Mouse (Mus musculus): ENCODE measurements at regions not wholly inside any gene's neighbourhood (a gene's known extent, or its start where the extent isn't known, plus 50 kb on each side); places are given as distances from the start of the nearest gene placed in this dataset.

DNA sequence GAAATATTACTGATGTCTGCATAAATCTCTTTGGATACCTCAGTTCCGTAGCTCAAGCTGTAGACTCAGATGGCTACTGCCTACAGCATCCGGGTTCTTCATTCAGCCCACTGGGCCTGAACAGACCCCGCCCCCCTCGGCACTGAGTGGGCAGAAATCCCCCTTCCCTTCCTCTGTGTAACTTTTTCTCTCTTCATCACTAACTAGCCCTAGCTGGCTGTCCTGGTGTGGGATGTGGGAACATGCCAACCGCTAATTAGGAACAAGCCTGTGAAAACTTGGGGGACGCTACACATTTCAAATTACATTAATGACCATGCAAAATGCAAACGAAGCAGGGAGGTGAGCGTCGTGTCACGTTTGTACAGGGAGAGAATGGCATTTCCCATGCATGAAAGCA, 147.5 kb downstream of the Sp3 start:
- TF ChIP-seq EP300 (IDR thresholded peaks at IDR 0.05; ENCODE audit: insufficient read depth, low read depth, low read length) (no peak), CTCF (IDR thresholded peaks at IDR 0.05; ENCODE audit: low read depth, low read length) (no peak)
